In the genomic region with DNA sequence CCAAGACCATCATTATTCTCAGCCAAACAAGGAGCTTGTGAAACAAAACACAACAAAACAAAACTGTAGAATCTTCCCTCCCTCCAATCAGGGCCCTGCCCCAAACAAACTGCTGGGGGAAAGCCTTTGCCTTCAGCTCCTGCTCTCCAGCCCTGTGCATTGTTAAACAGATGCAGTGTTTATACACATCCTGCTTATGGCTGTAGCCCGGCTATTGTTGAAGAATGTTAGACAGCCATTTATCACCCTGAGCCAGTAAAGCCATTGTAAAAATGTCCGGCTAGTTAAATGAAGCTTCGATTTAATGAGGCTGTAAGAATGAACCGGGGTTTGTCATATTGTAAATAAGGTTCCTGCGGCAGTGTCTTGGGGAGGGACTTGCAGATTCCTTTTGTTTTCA, we compare ENCODE assay signal across 14 mouse cellular contexts.
DNase-seq lines count a peak whose midpoint lies in the region; ATAC-seq and TF ChIP-seq lines count a peak whose summit lies in the region.
"Had no signal": no experiment of that assay in that cellular context is flagged by ENCODE, and none has a peak within 500 bp of the region (broad histone marks: within the 10 kb centered on the region; RNA-seq: fewer than 3 reads in every experiment).

No protein-coding gene starts in this region.

- H3K9me3 ChIP-seq in hindbrain, embryonic 10.5 days = no peaks in the 10 kb centered on the region
- H3K9me3 ChIP-seq in hindbrain, embryonic 16.5 days (ENCODE audit: control insufficient read depth, low read length) = no peaks in the 10 kb centered on the region
- H3K9me3 ChIP-seq in hindbrain, embryonic 13.5 days = no peaks in the 10 kb centered on the region
- H3K9me3 ChIP-seq in midbrain, embryonic 16.5 days (replicated peaks; ENCODE audit: control insufficient read depth, low read length, poor library complexity, severe bottlenecking) = no peaks in the 10 kb centered on the region
- H3K9me3 ChIP-seq: liver, embryonic 15.5 days had no signal

- H3K4me3 ChIP-seq in hindbrain, embryonic 10.5 days = no peak overlapping the region
- H3K4me3 ChIP-seq in hindbrain, embryonic 16.5 days (ENCODE audit: low read length) = no peak overlapping the region
- no peak overlapping the region for H3K4me3 ChIP-seq in hindbrain, embryonic 13.5 days
- H3K4me3 ChIP-seq in midbrain, embryonic 16.5 days (ENCODE audit: low read depth, low read length) = no peak overlapping the region
- H3K4me3 ChIP-seq: liver, embryonic 15.5 days had no signal

- no peak overlapping the region for H3K9ac ChIP-seq in hindbrain, embryonic 16.5 days (ENCODE audit: low read depth, low read length)
- no peak overlapping the region for H3K9ac ChIP-seq in hindbrain, embryonic 13.5 days
- H3K9ac ChIP-seq in midbrain, embryonic 16.5 days (ENCODE audit: low read depth, low read length) = no peak overlapping the region
- H3K9ac ChIP-seq: liver, embryonic 15.5 days had no signal

- no peak for ATAC-seq in hindbrain, embryonic 16.5 days
- ATAC-seq in hindbrain, embryonic 13.5 days (ENCODE audit: low FRiP score) = peak; percentile 41; the same call in 1 of the 2 replicates
- 0 out of 2 replicates have a peak, but pooled peaks have one; percentile 52 for ATAC-seq in midbrain, embryonic 16.5 days

- DNase-seq in hindbrain, embryonic 10.5 days (ENCODE audit: low spot score) = peak; percentile 38
- peak; percentile 62 for DNase-seq in brain, embryonic 14.5 days (ENCODE audit: low read depth)
- DNase-seq in urinary bladder, postnatal 4 days (ENCODE audit: low spot score in 2 of 2) = no peak
- DNase-seq in spleen, adult 18-20 months = no peak
- no peak for DNase-seq in spleen, postnatal 4 days (ENCODE audit: low spot score in 2 of 2)
- DNase-seq: adrenal gland, postnatal 14 days; cerebellum, adult 18-20 months; gastrocnemius, postnatal 36 days; kidney, postnatal 25 days; thymus, postnatal 4 days had no signal

- TF ChIP-seq CTCF in brain, embryonic 14.5 days (IDR thresholded peaks at IDR 0.05; ENCODE audit: borderline replicate concordance, extremely low read depth, insufficient read depth, insufficient read length) = no peak

- H3K36me3 ChIP-seq in hindbrain, embryonic 10.5 days = no peaks in the 10 kb centered on the region
- no peaks in the 10 kb centered on the region for H3K36me3 ChIP-seq in hindbrain, embryonic 16.5 days (ENCODE audit: control insufficient read depth, insufficient read depth, low read length)
- H3K36me3 ChIP-seq in hindbrain, embryonic 13.5 days = no peaks in the 10 kb centered on the region
- H3K36me3 ChIP-seq in midbrain, embryonic 16.5 days (ENCODE audit: control insufficient read depth, insufficient read depth, low read length) = no peaks in the 10 kb centered on the region
- H3K36me3 ChIP-seq: liver, embryonic 15.5 days had no signal

- H3K4me2 ChIP-seq in hindbrain, embryonic 16.5 days (ENCODE audit: low read length) = no peak overlapping the region
- H3K4me2 ChIP-seq in hindbrain, embryonic 13.5 days = no peak overlapping the region
- no peak overlapping the region for H3K4me2 ChIP-seq in midbrain, embryonic 16.5 days (ENCODE audit: low read length)
- H3K4me2 ChIP-seq: liver, embryonic 15.5 days had no signal

- peak overlapping the region; percentile 40; the same call in 1 of the 2 replicates for H3K27ac ChIP-seq in hindbrain, embryonic 10.5 days
- no peak overlapping the region for H3K27ac ChIP-seq in hindbrain, embryonic 16.5 days (ENCODE audit: low read depth, low read length)
- peak overlapping the region; percentile 75 for H3K27ac ChIP-seq in hindbrain, embryonic 13.5 days
- H3K27ac ChIP-seq in midbrain, embryonic 16.5 days (ENCODE audit: low read length) = no peak overlapping the region
- H3K27ac ChIP-seq: liver, embryonic 15.5 days had no signal

- peaks cover 28% of the 10 kb centered on the region for H3K4me1 ChIP-seq in hindbrain, embryonic 10.5 days (replicated peaks)
- H3K4me1 ChIP-seq in hindbrain, embryonic 16.5 days (ENCODE audit: control insufficient read depth, insufficient read depth, low read depth, low read length) = peaks cover 5% of the 10 kb centered on the region
- peaks cover 31% of the 10 kb centered on the region for H3K4me1 ChIP-seq in hindbrain, embryonic 13.5 days (replicated peaks)
- H3K4me1 ChIP-seq in midbrain, embryonic 16.5 days (ENCODE audit: control insufficient read depth, insufficient read depth, low read length) = peaks cover 19% of the 10 kb centered on the region
- H3K4me1 ChIP-seq: liver, embryonic 15.5 days had no signal

- TF ChIP-seq POLR2A in brain, embryonic 14.5 days (IDR thresholded peaks at IDR 0.05; ENCODE audit: borderline replicate concordance, extremely low read depth, insufficient read depth, insufficient read length, poor library complexity, severe bottlenecking) = no peak

- 12% methylated on average over 5 of the region's 5 CpGs for WGBS in hindbrain, embryonic 10.5 days
- 12% methylated on average over 5 of the region's 5 CpGs for WGBS in hindbrain, embryonic 16.5 days
- WGBS in hindbrain, embryonic 13.5 days = 10% methylated on average over 5 of the region's 5 CpGs
- 7% methylated on average over 5 of the region's 5 CpGs for WGBS in midbrain, embryonic 16.5 days

- H3K27me3 ChIP-seq in hindbrain, embryonic 10.5 days (ENCODE audit: insufficient read depth, poor library complexity, severe bottlenecking) = peaks cover 12% of the 10 kb centered on the region
- no peaks in the 10 kb centered on the region for H3K27me3 ChIP-seq in hindbrain, embryonic 16.5 days (replicated peaks; ENCODE audit: control insufficient read depth, insufficient read depth, low read length)
- H3K27me3 ChIP-seq in hindbrain, embryonic 13.5 days = no peaks in the 10 kb centered on the region
- H3K27me3 ChIP-seq in midbrain, embryonic 16.5 days (ENCODE audit: control insufficient read depth, insufficient read depth, low read depth, low read length) = no peaks in the 10 kb centered on the region
- H3K27me3 ChIP-seq: liver, embryonic 15.5 days had no signal

Comparison
In these comparisons a context has a peak if more than half of its experiments do, and no peak if none do; other contexts are left out.
1. H3K27ac ChIP-seq: peak in hindbrain, embryonic 10.5 days (single experiment) and hindbrain, embryonic 13.5 days (single experiment); none in hindbrain, embryonic 16.5 days (single experiment) and midbrain, embryonic 16.5 days (single experiment).
2. DNase-seq: peak in hindbrain, embryonic 10.5 days (single experiment) and brain, embryonic 14.5 days (single experiment); none in urinary bladder, postnatal 4 days (0 of 2), spleen, adult 18-20 months (0 of 2) and spleen, postnatal 4 days (0 of 2).